Mouse (Mus musculus): ENCODE results near the gene Ppil3.

Gene Ppil3

DNA sequence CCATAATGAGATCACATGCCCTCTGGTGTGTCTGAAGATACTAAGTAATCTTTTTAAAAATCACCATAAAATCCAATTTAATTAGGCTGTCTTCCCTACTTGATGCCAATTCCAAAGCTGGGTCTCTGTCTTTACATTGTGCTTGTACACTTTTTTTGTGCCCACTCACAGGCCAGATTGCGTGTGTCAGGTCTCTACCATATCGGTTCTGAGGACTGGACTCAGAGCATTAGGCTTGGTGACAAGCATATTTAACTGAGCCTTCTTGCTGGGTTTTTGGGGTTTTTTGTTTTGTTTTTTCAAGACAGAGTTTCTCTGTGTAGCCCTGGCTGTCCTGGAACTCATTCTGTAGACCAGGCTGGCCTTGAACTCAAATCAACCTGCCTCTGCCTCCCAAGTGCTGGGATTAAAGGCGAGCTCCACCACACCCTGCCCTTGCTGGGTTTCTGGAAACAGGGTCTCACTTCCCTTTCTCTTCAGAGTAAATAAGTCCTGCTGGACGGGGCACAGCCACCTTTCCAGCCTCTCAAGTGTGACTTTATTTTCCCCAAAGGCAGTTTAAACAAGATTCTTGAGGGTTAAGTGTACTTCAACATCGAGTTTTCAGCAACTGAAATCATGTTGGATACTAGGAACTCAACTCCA is 35.6 kb downstream of the Ppil3 start:
- in situ Hi-C loops (cut with MboI): no loop called here

DNA sequence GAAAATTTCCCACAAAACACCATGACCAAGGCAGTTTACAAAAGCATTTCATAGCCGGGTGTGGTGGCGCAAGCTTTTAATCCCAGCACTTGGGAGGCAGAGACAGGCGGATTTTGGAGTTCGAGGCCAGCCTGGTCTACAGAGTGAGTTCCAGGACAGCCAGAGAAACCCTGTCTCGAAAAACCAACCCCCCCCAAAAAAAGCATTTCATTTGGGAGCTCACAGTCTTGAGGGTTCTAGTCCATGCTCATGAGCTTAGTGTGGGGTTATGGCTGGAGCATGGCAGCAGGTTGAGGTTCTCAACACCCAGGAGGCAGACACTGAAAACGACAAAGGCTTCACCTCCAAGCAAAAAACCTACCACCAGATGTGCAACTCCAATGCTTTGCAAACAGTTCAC is 37.1 kb downstream of the Ppil3 start:
- in situ Hi-C loops (cut with MboI): no loop called here

DNA sequence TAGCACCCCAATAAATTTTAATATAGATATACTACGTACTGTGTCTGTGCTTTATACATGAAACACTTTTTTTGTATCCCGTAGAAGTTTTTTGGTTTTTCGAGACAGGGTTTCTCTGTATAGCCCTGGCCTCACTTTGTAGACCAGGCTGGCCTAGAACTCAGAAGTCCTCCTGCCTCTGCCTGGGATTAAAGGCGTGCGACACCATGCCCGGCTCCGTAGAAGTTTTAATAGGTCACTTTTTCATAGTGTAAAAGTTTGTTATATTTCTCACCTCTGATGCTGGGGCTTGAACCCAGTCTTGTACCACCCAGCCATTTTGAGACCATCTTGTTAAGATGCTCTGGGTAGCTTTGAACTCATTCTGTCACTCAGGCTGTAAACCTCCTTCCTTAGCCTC is 38.0 kb downstream of the Ppil3 start:
- in situ Hi-C loops (cut with MboI): no loop called here

DNA sequence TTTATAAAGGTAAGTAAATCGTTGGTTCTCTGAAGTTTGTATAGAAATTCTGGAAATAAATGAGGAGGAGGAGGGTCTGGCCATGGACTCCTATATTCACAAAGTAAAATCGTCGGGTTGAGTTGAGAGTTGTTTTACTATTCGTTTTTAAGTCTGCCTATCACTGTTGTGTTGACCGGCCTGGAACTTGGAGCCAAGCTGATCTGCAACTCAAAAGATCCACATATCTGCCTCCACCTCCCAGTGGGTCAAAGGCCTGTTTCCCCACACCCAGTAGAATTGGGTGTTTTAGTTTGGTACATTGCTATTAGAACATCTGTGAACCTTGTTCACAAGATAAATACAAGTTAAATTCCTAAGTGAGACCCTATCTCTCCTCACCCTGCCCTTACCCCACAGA is 41.5 kb downstream of the Ppil3 start:
- in situ Hi-C loops (cut with MboI): no loop called here

DNA sequence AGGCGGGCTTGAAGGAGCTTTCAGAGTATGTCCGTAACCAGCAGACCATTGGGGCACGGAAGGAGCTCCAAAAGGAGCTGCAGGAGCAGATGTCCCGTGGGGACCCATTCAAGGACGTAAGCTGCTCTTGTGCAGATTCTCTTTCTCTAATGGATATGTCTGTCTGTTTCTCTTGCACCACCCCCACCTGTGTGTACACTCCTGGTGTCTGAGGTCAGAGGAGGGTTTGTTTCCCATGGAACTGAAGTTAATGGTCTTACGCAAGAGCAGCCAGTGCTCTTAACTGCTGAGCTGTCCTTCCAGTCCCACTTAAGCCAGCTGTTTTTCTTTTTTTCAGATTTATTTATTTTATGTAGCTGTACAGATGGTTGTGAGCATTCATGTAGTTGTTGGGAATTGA is 43.9 kb downstream of the Ppil3 start:
- in situ Hi-C loops (cut with MboI): no loop called here

DNA sequence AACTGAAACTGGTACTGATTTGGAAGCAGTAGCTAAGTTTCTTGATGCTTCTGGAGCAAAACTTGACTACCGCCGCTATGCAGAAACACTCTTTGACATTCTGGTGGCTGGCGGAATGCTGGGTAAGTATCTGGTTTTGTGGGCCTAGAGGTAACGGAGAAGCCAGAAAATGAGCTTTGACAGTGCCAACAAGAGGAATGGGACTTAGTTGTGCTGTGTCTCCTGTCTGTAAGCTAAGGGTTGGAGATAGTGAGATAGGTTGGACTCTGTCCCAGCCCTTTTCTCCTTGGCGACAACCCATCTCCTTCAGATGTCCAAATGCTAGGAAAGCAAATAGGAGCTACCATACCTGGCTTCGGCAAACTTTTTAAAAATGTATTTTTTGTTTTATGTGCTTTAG is 47.6 kb downstream of the Ppil3 start:
- in situ Hi-C loops (cut with MboI): no loop called here

DNA sequence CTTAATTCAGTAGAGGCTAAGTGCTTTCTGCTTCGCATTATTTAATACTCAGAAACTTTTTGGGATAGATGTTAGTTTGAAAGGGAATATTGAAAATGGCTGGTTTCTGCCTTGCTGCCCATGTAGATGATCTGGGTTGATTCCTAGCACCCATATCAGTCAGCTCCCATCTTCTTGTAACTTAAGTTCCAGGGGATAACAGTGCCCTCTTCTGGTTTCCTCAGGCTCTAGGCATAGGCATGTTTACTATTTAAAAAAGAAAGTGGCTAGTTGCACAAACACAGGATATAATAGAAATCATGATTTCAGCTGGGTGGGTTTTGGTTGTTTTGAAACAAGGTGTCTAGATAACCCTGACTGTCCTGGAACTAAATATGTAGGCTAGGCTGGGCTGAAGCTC is 49.1 kb downstream of the Ppil3 start:
- in situ Hi-C loops (cut with MboI): no loop called here

DNA sequence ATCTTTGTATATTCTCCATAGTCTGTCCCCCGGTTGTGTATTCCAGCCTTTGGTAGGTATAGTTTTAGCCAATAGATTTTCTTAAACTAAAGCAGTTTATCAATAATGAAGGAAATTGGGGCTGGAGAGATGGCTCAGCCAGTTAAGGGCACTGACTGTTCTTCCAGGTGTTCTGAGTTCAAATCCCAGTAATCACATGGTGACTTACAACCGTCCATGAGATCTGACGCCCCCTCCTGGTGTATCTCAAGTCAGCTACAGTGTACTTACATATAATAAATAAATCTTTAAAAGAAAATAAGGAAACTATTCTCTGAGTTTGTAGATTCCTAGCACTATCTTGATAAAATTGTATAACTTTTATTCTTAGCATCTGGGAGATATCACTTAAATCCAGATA is 49.9 kb downstream of the Ppil3 start:
- in situ Hi-C loops (cut with MboI): no loop called here

DNA sequence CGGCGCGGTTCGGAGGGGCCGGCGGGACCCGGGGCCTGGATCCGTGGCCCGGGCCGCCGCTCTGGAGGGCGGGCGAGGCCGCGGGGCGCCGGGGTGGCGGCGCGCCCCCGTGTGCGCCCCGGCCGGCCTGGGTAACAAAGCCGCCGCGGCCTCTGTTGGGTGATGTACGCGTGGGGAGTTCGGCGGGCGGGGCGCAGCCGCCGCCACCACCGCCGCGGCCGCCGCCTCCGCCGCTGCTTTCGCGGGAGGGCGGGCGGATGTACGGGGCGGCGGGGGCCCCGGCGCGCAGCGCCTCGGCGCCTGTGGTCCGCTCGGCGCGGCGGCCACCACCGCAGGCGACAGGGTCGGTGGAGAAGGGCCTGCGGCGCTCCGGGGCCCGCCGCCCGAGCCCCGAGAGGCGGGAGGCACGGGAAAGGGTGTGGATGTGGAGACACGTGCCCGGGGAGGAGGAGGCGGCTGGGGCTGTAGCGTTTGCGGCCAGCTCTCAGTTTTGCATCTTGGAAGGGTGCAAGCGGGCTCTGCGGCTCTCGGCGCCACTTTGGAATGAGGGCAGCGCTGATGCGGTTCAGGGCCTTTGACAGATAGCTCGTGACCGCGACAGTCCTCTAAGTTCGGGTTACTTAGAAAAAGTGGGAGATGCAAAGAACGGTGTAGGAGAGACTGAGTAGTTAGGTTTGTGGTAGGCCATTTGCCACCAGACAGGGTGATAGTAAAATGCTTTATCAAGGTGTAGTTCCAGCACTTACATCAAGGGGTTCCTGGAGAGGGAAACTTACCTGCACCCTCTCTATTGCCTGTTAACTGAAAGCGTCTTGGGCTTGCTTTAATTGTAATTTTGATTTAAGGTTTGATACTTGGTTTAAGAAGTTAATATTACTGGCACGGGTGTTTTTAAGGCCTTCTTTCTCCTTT is 51.7 kb downstream of the Ppil3 start:
- in situ Hi-C loops (cut with MboI): no loop called here

DNA sequence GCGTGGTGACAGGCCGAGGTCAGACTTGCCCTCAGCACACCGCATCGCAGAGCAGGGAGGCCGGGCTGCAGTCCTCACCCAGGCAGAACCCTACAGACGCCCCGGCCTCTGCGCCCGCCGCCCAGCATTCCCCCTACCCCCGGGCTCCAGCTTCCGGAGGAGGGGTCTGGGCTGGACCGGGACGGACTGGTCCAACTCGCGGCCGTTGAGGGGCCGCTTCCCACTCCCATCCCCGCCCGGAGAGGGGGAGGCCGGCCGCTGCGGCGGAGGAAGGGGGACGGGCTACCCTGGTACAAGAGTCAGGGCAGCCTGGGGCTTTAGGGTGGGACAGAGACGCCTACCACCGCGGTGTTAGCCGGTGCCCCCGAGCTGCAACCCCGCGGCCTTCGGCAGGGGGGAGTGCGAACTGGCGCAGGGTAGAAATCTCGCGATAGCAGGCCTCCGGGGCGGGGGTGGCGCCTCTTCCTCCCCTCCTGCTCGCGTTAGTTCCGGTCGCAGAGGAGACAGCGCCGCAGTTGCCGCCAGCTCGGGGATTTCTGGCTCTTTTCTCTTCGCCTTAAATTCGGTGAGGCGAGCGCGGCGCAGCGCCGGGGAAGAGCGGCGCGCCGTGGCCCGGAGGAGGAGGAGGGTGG is 52.5 kb downstream of the Ppil3 start, which contains the start of gene Bzw1:
Gene Bzw1 (plus strand): TSS at position 247 of the 632 bp plus-strand sequence.
- in situ Hi-C loops (cut with MboI): no loop called here

DNA sequence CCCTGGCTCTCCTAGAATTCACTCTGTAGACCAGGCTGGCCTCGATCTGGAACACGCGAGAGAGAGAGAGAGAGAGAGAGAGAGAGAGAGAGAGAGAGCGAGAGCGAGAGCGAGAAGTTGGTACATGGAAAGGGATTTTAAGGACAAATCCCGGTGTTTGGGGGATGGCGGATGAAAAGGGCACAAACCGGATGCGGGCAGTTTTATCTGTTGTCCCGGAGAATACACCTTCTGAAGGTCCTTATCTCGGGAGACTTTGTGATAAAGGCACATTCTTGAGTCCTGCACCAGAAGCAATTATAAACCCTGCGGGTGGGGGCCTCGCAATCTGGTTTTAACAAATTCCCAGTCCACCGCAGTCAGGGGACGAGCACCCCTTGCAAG is 53.0 kb downstream of the Ppil3 start:
- in situ Hi-C loops (cut with MboI): no loop called here

DNA sequence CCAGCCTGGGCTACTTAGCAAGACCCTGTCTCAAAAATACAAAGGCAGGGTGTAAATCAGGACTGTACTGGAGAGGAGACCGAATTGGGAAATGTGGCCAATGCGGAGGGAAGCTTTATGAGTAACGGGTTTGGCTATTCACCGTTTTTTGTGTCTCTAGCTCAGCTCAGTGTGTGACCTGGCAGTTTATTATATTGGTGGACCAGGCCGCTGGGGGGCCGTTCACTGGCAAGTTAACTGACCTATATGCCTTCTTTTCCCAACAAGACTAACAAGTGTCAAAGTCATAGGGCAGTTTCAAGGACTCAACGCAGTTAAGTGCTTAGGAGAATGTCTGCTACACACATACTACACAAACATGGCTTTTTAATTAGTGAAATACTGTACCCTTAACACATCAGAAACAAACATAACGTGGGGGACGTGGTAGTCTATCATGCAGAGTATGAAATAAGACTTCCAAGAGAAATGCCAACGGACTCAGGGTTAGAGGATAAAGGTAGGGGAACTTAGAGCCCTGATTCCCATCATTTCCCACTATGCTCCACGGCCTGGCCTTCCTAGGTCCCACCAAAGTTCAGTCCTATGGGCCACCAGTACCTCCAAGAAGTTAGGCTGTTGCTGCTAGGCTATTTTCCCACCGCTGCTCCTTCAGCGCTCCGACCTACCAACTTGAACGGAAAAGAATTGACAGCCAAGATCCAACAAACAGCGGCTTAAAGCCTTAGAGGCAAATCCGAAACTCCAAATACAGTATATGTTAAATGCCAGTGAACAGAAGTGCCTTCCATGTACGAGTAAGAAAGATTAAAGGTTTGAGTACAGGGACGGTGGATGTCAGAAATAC is 53.6 kb downstream of the Ppil3 start:
- in situ Hi-C loops (cut with MboI): no loop called here

DNA sequence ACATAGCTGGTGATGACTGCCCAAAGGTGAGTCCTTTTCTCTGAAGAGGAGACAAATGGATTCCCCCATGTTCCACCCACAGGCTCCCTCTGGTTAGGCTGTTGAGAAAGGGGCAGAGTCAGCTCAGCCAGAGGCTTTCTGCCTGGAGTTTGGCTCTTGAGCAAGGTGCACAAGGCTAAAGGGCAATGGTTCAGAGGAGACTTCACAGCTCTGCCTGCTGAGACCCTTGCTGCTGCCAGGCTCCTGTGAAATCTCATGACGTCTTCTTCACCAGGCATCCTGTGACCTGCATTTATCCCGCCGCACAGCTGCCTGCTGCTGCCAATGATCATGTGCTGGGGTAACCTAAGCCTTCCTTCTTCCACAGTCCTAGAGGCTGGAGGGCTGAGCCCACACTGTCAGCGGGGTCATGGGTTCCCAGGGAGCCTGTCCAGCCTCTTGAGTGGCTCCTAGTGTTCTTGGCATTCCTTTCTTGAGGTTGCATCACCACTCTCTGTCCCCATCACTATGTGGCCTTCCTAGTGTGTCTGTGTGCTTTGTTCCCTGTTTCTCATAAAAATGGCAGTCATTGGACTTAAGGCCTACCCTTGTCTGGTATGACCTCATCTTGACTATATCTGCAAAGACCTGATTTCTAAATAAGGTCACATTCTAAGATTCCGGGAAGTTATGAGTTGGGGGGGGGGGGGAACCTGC is 62.6 kb downstream of the Ppil3 start:
- in situ Hi-C loops (cut with MboI): no loop called here
